ENCODE assay signal across 18 mouse cellular contexts in genomic region chr4:62999916-63000315, GRCm38 (mm10). TPM values are rescaled to one million over a fixed set of nuclear protein-coding genes. Genes with fewer than 3 reads are reported as not detected.
A peak's percentile ranks its signal among the peaks of the same experiment; 100 is the strongest.
DNase-seq lines count a peak whose midpoint lies in the region; ATAC-seq and TF ChIP-seq lines count a peak whose summit lies in the region.
"Had no signal": no experiment of that assay in that cellular context is flagged by ENCODE, and none has a peak within 500 bp of the region (broad histone marks: within the 10 kb centered on the region; RNA-seq: fewer than 3 reads in every experiment).

No protein-coding gene starts in this region.

- no peak for ATAC-seq in heart, embryonic 14.5 days (ENCODE audit: insufficient number of reproducible peaks, insufficient read depth, low FRiP score, low read depth)
- ATAC-seq in limb, embryonic 14.5 days (ENCODE audit: low FRiP score, low read depth): no peak
- ATAC-seq in neural tube, embryonic 13.5 days (ENCODE audit: low read depth): no peak
- no peak for ATAC-seq in neural tube, embryonic 15.5 days (ENCODE audit: low FRiP score)
- peak; percentile 48 for ATAC-seq in liver, postnatal 0 days
- ATAC-seq: forebrain, embryonic 13.5 days had no signal

- H3K27ac ChIP-seq in heart, embryonic 14.5 days (replicated peaks in 1 of 2; ENCODE audit: control insufficient read depth in 1 of 2, insufficient read depth in 1 of 2, low read depth in 2 of 2, low read length in 2 of 2): peak overlapping the region; percentile 87 to 98
- H3K27ac ChIP-seq in limb, embryonic 14.5 days (replicated peaks; ENCODE audit: low read depth, low read length): 0 out of 2 replicates have a peak overlapping the region, but pooled peaks have one; percentile 5
- no peak overlapping the region for H3K27ac ChIP-seq in limb, embryonic 10.5 days
- peak overlapping the region; percentile 55; the same call in 1 of the 2 replicates for H3K27ac ChIP-seq in neural tube, embryonic 13.5 days (replicated peaks)
- no peak overlapping the region for H3K27ac ChIP-seq in neural tube, embryonic 15.5 days (replicated peaks)
- peak overlapping the region; percentile 91 for H3K27ac ChIP-seq in liver, postnatal 0 days (ENCODE audit: low read depth)
- H3K27ac ChIP-seq: forebrain, embryonic 13.5 days had no signal

- no peak for DNase-seq in heart, postnatal 4 days
- DNase-seq in limb, embryonic 14.5 days (ENCODE audit: low spot score): no peak
- no peak for DNase-seq in limb, embryonic 10.5 days (ENCODE audit: low spot score)
- no peak for DNase-seq in liver, postnatal 0 days
- DNase-seq in embryo, embryonic 9.5 days (ENCODE audit: extremely low spot score): no peak
- DNase-seq: cerebellum, adult 9-11 months; gastrocnemius, postnatal 14 days; kidney, adult 11 months; kidney, postnatal 14 days; layer of hippocampus, adult 9-11 months; lung, postnatal 36 days; thymus, postnatal 36 days had no signal

- no peak for TF ChIP-seq CTCF in liver, postnatal 0 days (IDR thresholded peaks at IDR 0.05; ENCODE audit: low read depth)

- H3K27me3 ChIP-seq in heart, embryonic 14.5 days (ENCODE audit: control insufficient read depth, insufficient read depth, low read length): no peaks in the 10 kb centered on the region
- no peaks in the 10 kb centered on the region for H3K27me3 ChIP-seq in limb, embryonic 14.5 days (ENCODE audit: control insufficient read depth, insufficient read depth, low read length)
- no peaks in the 10 kb centered on the region for H3K27me3 ChIP-seq in limb, embryonic 10.5 days (ENCODE audit: low read depth, poor library complexity, severe bottlenecking)
- H3K27me3 ChIP-seq in neural tube, embryonic 13.5 days: no peaks in the 10 kb centered on the region
- H3K27me3 ChIP-seq in neural tube, embryonic 15.5 days (replicated peaks): no peaks in the 10 kb centered on the region
- H3K27me3 ChIP-seq in liver, postnatal 0 days (ENCODE audit: insufficient read depth, low read length): no peaks in the 10 kb centered on the region
- H3K27me3 ChIP-seq: forebrain, embryonic 13.5 days; limb, embryonic 12.5 days had no signal

- no peak overlapping the region for H3K4me3 ChIP-seq in heart, embryonic 14.5 days (ENCODE audit: control insufficient read depth in 1 of 2, insufficient read depth in 1 of 2, low read depth in 1 of 2, low read length in 2 of 2)
- H3K4me3 ChIP-seq in limb, embryonic 14.5 days (replicated peaks; ENCODE audit: low read length): no peak overlapping the region
- H3K4me3 ChIP-seq in limb, embryonic 10.5 days: no peak overlapping the region
- H3K4me3 ChIP-seq in neural tube, embryonic 13.5 days: no peak overlapping the region
- H3K4me3 ChIP-seq in neural tube, embryonic 15.5 days (replicated peaks): no peak overlapping the region
- no peak overlapping the region for H3K4me3 ChIP-seq in liver, postnatal 0 days (ENCODE audit: low read depth, low read length)
- H3K4me3 ChIP-seq: forebrain, embryonic 13.5 days; limb, embryonic 12.5 days had no signal

- no peak for TF ChIP-seq EP300 in liver, postnatal 0 days (IDR thresholded peaks at IDR 0.05; ENCODE audit: low read depth)

- H3K4me2 ChIP-seq in heart, embryonic 14.5 days (ENCODE audit: low read length): 0 out of 2 replicates have a peak overlapping the region, but pooled peaks have one; percentile 50
- H3K4me2 ChIP-seq in limb, embryonic 14.5 days (replicated peaks; ENCODE audit: low read depth, low read length, severe bottlenecking): no peak overlapping the region
- H3K4me2 ChIP-seq in neural tube, embryonic 13.5 days: no peak overlapping the region
- H3K4me2 ChIP-seq in neural tube, embryonic 15.5 days: no peak overlapping the region
- H3K4me2 ChIP-seq in liver, postnatal 0 days (ENCODE audit: low read depth, low read length): no peak overlapping the region
- H3K4me2 ChIP-seq: forebrain, embryonic 13.5 days; limb, embryonic 12.5 days had no signal

- 0 out of 2 replicates have a peak overlapping the region, but pooled peaks have one; percentile 65 for H3K9ac ChIP-seq in heart, embryonic 14.5 days (ENCODE audit: low read length)
- no peak overlapping the region for H3K9ac ChIP-seq in limb, embryonic 14.5 days (ENCODE audit: low read depth, low read length, severe bottlenecking)
- H3K9ac ChIP-seq in neural tube, embryonic 13.5 days: no peak overlapping the region
- no peak overlapping the region for H3K9ac ChIP-seq in neural tube, embryonic 15.5 days (replicated peaks)
- H3K9ac ChIP-seq in liver, postnatal 0 days (replicated peaks): no peak overlapping the region
- H3K9ac ChIP-seq: forebrain, embryonic 13.5 days had no signal

- no peaks in the 10 kb centered on the region; the same call in 1 of the 2 replicates for H3K9me3 ChIP-seq in heart, embryonic 14.5 days (ENCODE audit: control insufficient read depth, low read length)
- no peaks in the 10 kb centered on the region for H3K9me3 ChIP-seq in limb, embryonic 14.5 days (ENCODE audit: control insufficient read depth, low read length)
- no peaks in the 10 kb centered on the region for H3K9me3 ChIP-seq in limb, embryonic 10.5 days (replicated peaks)
- no peaks in the 10 kb centered on the region for H3K9me3 ChIP-seq in neural tube, embryonic 13.5 days
- no peaks in the 10 kb centered on the region for H3K9me3 ChIP-seq in neural tube, embryonic 15.5 days (replicated peaks)
- 0 out of 2 replicates have a peak, but pooled peaks cover 3% of the 10 kb centered on the region for H3K9me3 ChIP-seq in liver, postnatal 0 days (ENCODE audit: low read length)

- H3K4me1 ChIP-seq in heart, embryonic 14.5 days (ENCODE audit: control insufficient read depth in 2 of 2, insufficient read depth in 2 of 2, low read length in 2 of 2): peaks cover 44 to 50% of the 10 kb centered on the region in 2 experiments
- H3K4me1 ChIP-seq in limb, embryonic 14.5 days (ENCODE audit: control insufficient read depth, insufficient read depth, low read length): peaks cover 39% of the 10 kb centered on the region
- H3K4me1 ChIP-seq in limb, embryonic 10.5 days: peaks cover 27% of the 10 kb centered on the region
- peaks cover 42% of the 10 kb centered on the region for H3K4me1 ChIP-seq in neural tube, embryonic 13.5 days (replicated peaks)
- H3K4me1 ChIP-seq in neural tube, embryonic 15.5 days: peaks cover 44% of the 10 kb centered on the region
- peaks cover 16% of the 10 kb centered on the region; the same call in 1 of the 2 replicates for H3K4me1 ChIP-seq in liver, postnatal 0 days (ENCODE audit: insufficient read depth)

- no peaks in the 10 kb centered on the region for H3K36me3 ChIP-seq in heart, embryonic 14.5 days (ENCODE audit: control insufficient read depth, insufficient read depth, low read length)
- peaks cover 18% of the 10 kb centered on the region for H3K36me3 ChIP-seq in limb, embryonic 14.5 days (ENCODE audit: control insufficient read depth, insufficient read depth, low read length)
- H3K36me3 ChIP-seq in limb, embryonic 10.5 days: peaks cover 25% of the 10 kb centered on the region
- H3K36me3 ChIP-seq in neural tube, embryonic 13.5 days: peaks cover 5% of the 10 kb centered on the region; the same call in 1 of the 2 replicates
- no peaks in the 10 kb centered on the region for H3K36me3 ChIP-seq in neural tube, embryonic 15.5 days
- H3K36me3 ChIP-seq in liver, postnatal 0 days (replicated peaks; ENCODE audit: insufficient read depth, low read length): no peaks in the 10 kb centered on the region

- 52% methylated on average over 7 of the region's 7 CpGs for WGBS in heart, embryonic 14.5 days
- WGBS in limb, embryonic 14.5 days: 76% methylated on average over 7 of the region's 7 CpGs
- 78% methylated on average over 7 of the region's 7 CpGs for WGBS in limb, embryonic 10.5 days
- WGBS in neural tube, embryonic 13.5 days: 86% methylated on average over 7 of the region's 7 CpGs
- 84% methylated on average over 7 of the region's 7 CpGs for WGBS in neural tube, embryonic 15.5 days
- WGBS in liver, postnatal 0 days (ENCODE audit: insufficient replicate concordance): 48% methylated on average over 7 of the region's 7 CpGs

- TF ChIP-seq POLR2A in limb, embryonic 14.5 days (IDR thresholded peaks at IDR 0.05; ENCODE audit: borderline replicate concordance, extremely low read depth, insufficient read depth, insufficient read length): no peak

RNA-seq across cellular contexts. Expression of gene Zfp618, which starts 34.5 kb away (rescaled TPM):
- polyA plus RNA-seq in heart, embryonic 14.5 days (2014; fragmentation: Nextera tagmentation; extraction: Ambion mirVana): 8.9 and 9.6 TPM in 2 replicates
- total RNA-seq in heart, postnatal 4 days (2021): 1 to 10 TPM; 8.0 to 9.3 TPM
- polyA plus RNA-seq in limb, embryonic 14.5 days (2012; rRNA removed): 32.0 and 39.6 TPM in 2 replicates
- polyA plus RNA-seq in limb, embryonic 14.5 days (2014; fragmentation: Nextera tagmentation; extraction: Ambion mirVana): 24.9 and 35.4 TPM in 2 replicates
- 23.7 and 35.7 TPM in 2 replicates for polyA plus RNA-seq in limb, embryonic 10.5 days (2016; fragmentation: Nextera tagmentation; extraction: Ambion mirVana)
- 40.8 and 40.9 TPM in 2 replicates for polyA plus RNA-seq in neural tube, embryonic 13.5 days (2015; fragmentation: Nextera tagmentation; extraction: Ambion mirVana)
- 27.6 and 28.1 TPM in 2 replicates for polyA plus RNA-seq in neural tube, embryonic 15.5 days (2015; fragmentation: Nextera tagmentation; extraction: Ambion mirVana)
- 4.5 and 7.4 TPM in 2 replicates for polyA plus RNA-seq in liver, postnatal 0 days (2015; fragmentation: Nextera tagmentation; extraction: Ambion mirVana)
- total RNA-seq: neutrophil, adult 5-6 weeks had no signal

Comparison
In these comparisons a context has a peak if more than half of its experiments do, and no peak if none do; other contexts are left out.
1. H3K27ac ChIP-seq: peak in heart, embryonic 14.5 days (2 of 2), limb, embryonic 14.5 days (single experiment), neural tube, embryonic 13.5 days (single experiment) and liver, postnatal 0 days (single experiment); none in limb, embryonic 10.5 days (single experiment) and neural tube, embryonic 15.5 days (single experiment).